Mouse (Mus musculus) neural tube, embryonic 14.5 days (tissue): ENCODE results near the gene Morn3. TPM values are rescaled to one million over a fixed set of nuclear protein-coding genes. Genes with fewer than 3 reads are reported as not detected.
A peak's percentile ranks its signal among the peaks of the same experiment; 100 is the strongest.

Experiments used
- ATAC-seq: fragments of 200-750 bp; cut with Nextera tagmentation; 2 replicates; pipeline ENCODE4 v1.8.0; 2017; ENCODE audit warnings: low read depth, mild to moderate bottlenecking, moderate TSS enrichment, moderate library complexity
- H3K27ac ChIP-seq: fragments of 300-500 bp; sonication (generic); 2 replicates; pipeline ENCODE4 v1.5.1; 2014; ENCODE audit warnings: low read depth, mild to moderate bottlenecking, control low read depth, low read length, moderate library complexity, mixed read lengths
- H3K27me3 ChIP-seq: fragments of 300-500 bp; sonication (generic); 2 replicates; pipeline ENCODE4 v1.6.1; 2014; ENCODE audit warnings: low read length; ENCODE audit not compliant: control insufficient read depth, insufficient read depth
- H3K36me3 ChIP-seq: fragments of 300-500 bp; sonication (generic); 2 replicates; pipeline ENCODE4 v1.6.1; 2014; ENCODE audit warnings: low read length, mixed read lengths; ENCODE audit not compliant: control insufficient read depth, insufficient read depth
- H3K4me1 ChIP-seq: fragments of 300-500 bp; sonication (generic); 2 replicates; pipeline ENCODE4 v1.6.1; 2014; ENCODE audit warnings: low read length; ENCODE audit not compliant: control insufficient read depth, insufficient read depth
- H3K4me2 ChIP-seq: fragments of 300-500 bp; sonication (generic); 2 replicates; pipeline ENCODE4 v1.6.1; 2014; ENCODE audit warnings: mild to moderate bottlenecking, low read depth, low read length, control low read depth
- H3K4me3 ChIP-seq: fragments of 300-500 bp; sonication (generic); 2 replicates; pipeline ENCODE4 v1.5.1; 2014; ENCODE audit warnings: low read depth, low read length, control low read depth, mixed read lengths
- H3K9ac ChIP-seq: fragments of 300-500 bp; sonication (generic); replicated peaks from 2 replicates; pipeline ENCODE4 v1.6.1; 2014; ENCODE audit warnings: low read depth, mild to moderate bottlenecking, control low read depth, low read length, mixed read lengths
- H3K9me3 ChIP-seq: fragments of 300-500 bp; sonication (generic); 2 replicates; pipeline ENCODE4 v1.6.1; 2016; ENCODE audit warnings: low read length; ENCODE audit not compliant: control insufficient read depth
- WGBS: fragments of 180-500 bp; shearing (Covaris S2); extraction: QIAGEN DNeasy Blood & Tissue Kit; methylation state at CpG from one replicate; pipeline ENCODE4 v1.1.7; 2014; 5-methylcytosine and 5-hydroxymethylcytosine counted together
- polyA plus RNA-seq: library from polyadenylated mRNA; unstranded; fragments of >200 nt; fragmentation: Nextera tagmentation; extraction: Ambion mirVana; gene quantifications from 2 replicates; pipeline ENCODE4 v1.2.1, GENCODE M21; 2014

Gene Morn3
- polyA plus RNA-seq, 1 experiment from 2014 or later: 0.37 TPM

DNA sequence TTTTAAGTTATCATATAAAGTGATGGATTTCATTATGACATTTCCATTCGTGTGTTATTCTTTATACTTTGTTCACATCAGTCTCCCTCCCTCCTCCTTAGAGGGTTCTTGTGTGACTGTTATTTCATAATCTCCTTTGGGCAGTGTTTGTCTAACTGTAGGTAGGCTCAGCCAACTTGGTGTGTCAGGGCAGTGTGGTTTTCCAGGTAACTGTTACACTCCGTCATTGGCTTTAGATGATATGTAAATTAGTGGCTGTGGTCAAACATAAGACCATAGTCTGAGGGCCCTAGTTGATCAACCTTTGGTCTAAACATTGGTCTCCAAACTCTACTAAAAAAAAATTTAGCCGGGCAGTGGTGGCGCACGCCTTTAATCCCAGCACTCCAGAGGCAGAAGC, 26.4 kb downstream of the Morn3 start:
- no peak for ATAC-seq
- 91% methylated on average over 5 of the region's 5 CpGs for WGBS
- Histone ChIP-seq H3K9ac (no peak overlapping the region), H3K4me2 (no peak overlapping the region), H3K27ac (no peak overlapping the region), H3K4me1 (peaks cover 15% of the 10 kb centered on the region; the same call in 1 of the 2 replicates), H3K36me3 (no peaks in the 10 kb centered on the region), H3K4me3 (no peak overlapping the region), H3K9me3 (no peaks in the 10 kb centered on the region), H3K27me3 (no peaks in the 10 kb centered on the region)

DNA sequence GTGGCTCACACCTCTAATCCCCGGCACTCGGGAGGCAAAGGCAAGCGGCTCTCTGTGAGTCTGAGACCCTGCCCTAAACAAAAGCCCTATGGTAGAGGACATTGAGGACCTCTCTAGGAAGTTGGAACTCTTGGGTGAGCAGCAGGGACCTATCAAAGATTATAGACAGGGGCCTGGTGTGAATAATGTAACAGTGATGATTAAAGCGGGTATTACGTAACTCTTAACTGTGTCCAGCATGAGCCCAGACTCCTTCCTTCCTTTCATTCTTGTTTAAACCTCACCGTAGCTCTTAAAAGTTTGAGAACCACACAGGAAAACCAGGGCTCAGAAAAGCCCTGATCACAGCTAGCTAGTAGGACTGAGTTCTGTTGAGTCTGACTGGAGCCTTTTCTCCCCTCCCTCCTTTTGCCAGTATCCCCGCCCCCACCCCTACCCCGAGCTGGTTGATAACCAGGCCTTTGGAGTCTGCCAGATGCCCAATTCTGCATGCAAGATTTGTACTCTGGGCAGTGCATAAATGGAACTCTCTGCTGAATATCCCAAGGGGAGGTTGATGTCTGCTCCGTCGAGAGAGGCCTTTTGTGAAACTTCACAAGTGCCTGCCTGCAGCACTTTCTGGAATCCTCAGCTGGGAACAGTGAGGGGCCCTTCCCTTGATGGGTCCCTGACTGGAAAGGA, 27.3 kb downstream of the Morn3 start:
- Histone ChIP-seq H3K36me3 (no peaks in the 10 kb centered on the region), H3K27me3 (no peaks in the 10 kb centered on the region), H3K4me3 (no peak overlapping the region), H3K9me3 (no peaks in the 10 kb centered on the region), H3K4me1 (peaks cover 15% of the 10 kb centered on the region; the same call in 1 of the 2 replicates), H3K4me2 (no peak overlapping the region), H3K27ac (peak overlapping the region; percentile 62), H3K9ac (no peak overlapping the region)
- ATAC-seq: no peak
- WGBS: 53% methylated on average over 10 of the region's 10 CpGs

DNA sequence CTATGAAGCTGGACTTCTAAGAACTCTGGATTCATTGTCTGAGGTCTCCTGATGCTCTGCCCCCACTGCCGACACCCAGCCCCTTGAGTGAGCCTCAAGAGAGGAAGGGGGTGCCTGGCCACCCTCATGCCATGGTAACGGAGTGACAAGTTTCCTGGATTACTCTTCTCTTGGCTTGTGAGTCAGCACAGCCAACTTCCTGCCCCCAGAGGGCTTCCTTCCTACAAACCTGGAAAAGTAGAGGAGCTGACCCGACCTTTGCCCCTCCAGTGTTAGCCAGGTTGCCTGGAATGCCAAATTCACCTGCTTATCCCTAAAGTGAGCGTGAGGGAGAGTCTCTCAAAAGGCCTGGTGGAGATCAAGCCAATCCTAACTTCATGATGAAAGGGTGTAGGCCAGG, 29.3 kb downstream of the Morn3 start:
- Histone ChIP-seq H3K36me3 (no peaks in the 10 kb centered on the region), H3K4me2 (no peak overlapping the region)

DNA sequence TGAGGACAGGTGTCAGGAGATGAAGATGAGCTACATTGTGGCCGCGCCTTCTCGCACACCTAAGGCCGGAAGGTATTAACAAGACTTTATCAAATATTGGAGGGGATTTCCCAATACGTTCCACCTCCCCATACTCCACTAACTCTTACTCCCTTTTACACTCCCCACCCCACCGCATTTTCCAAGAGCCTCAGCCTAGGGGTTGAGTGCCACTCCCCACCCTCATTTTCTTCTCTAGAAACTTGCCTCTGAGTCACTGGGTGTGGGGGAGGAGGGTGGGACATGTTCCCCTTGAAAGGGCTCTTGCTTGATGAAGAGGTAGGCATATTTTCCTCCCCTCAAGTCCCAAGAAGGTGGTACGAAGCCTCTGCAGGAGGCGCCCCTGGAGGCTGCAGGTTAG, 30.9 kb downstream of the Morn3 start:
- no peak overlapping the region for H3K27ac ChIP-seq

More for the DNA sequence above, 29.3 kb downstream of the Morn3 start:
- Histone ChIP-seq H3K4me1 (peaks cover 15% of the 10 kb centered on the region; the same call in 1 of the 2 replicates), H3K4me3 (no peak overlapping the region), H3K9ac (no peak overlapping the region), H3K9me3 (no peaks in the 10 kb centered on the region), H3K27ac (no peak overlapping the region), H3K27me3 (no peaks in the 10 kb centered on the region)
- WGBS: 91% methylated on average over 4 of the region's 4 CpGs
- ATAC-seq: no peak

DNA sequence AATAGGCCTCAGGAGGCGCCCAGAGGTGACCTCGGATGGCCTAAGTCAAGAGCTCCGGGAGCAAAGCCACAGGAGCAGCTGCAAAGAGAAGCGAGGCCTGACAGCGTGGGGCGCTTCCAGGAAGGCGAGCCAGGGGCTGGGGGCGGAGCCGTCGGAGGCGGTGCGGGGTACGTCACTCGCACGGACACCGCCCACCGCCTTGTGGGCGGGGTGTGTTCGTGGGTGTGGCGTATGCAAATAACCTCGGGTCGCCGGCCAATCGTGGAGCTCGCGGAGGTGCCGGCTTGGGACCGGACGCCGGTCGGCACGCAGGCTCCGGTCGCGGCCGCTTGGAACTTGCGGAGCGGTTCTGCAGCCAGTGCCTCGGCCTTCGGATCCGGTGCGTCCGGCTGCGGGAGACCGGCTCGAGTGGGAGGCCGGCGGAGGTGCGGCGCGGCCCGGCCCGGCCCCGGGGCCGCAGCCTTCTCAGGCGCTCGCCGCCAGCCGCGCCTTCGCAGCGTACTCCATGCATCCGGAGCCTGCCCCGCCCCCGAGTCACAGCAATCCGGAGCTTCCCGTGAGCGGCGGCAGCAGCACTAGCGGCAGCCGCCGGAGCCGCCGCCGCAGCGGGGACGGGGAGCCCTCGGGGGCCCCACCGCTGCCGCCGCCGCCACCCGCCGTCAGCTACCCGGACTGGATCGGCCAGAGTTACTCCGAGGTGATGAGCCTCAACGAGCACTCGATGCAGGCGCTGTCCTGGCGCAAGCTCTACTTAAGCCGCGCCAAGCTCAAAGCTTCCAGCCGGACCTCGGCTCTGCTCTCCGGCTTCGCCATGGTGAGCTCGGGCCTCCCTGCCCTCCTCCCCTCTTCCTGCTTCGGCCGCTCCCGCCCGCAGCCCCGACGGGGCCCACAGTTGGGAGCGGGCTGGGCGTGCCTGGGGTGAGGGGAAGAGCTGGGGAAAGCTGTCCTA, 31.8 kb downstream of the Morn3 start, which contains the start of gene Orai1:
Gene Orai1, plus strand, starts transcription at position 322 of the 949 bp plus-strand sequence.
- H3K4me2 ChIP-seq: peak within 1 kb of the TSS; percentile 49
- peak within 1 kb of the TSS; percentile 91 for H3K27ac ChIP-seq
- H3K9me3 ChIP-seq: no peaks in the 10 kb centered on the region
- peaks cover 15% of the 10 kb centered on the region; the same call in 1 of the 2 replicates for H3K4me1 ChIP-seq
- no peaks in the 10 kb centered on the region for H3K27me3 ChIP-seq
- ATAC-seq: peak; percentile 94
- H3K4me3 ChIP-seq: peak within 1 kb of the TSS; percentile 60
- WGBS: under 1% methylated on average over 55 of the region's 106 CpGs
- H3K36me3 ChIP-seq: no peaks in the 10 kb centered on the region
- peak within 1 kb of the TSS; percentile 50 for H3K9ac ChIP-seq

More for the DNA sequence above, 30.9 kb downstream of the Morn3 start:
- Histone ChIP-seq H3K4me1 (peaks cover 15% of the 10 kb centered on the region; the same call in 1 of the 2 replicates), H3K4me2 (peak overlapping the region; percentile 49), H3K36me3 (no peaks in the 10 kb centered on the region), H3K9me3 (no peaks in the 10 kb centered on the region), H3K27me3 (no peaks in the 10 kb centered on the region), H3K4me3 (peak overlapping the region; percentile 60), H3K9ac (peak overlapping the region; percentile 50; the same call in 1 of the 2 replicates)
- 25% methylated on average over 8 of the region's 8 CpGs for WGBS
- ATAC-seq: no peak

DNA sequence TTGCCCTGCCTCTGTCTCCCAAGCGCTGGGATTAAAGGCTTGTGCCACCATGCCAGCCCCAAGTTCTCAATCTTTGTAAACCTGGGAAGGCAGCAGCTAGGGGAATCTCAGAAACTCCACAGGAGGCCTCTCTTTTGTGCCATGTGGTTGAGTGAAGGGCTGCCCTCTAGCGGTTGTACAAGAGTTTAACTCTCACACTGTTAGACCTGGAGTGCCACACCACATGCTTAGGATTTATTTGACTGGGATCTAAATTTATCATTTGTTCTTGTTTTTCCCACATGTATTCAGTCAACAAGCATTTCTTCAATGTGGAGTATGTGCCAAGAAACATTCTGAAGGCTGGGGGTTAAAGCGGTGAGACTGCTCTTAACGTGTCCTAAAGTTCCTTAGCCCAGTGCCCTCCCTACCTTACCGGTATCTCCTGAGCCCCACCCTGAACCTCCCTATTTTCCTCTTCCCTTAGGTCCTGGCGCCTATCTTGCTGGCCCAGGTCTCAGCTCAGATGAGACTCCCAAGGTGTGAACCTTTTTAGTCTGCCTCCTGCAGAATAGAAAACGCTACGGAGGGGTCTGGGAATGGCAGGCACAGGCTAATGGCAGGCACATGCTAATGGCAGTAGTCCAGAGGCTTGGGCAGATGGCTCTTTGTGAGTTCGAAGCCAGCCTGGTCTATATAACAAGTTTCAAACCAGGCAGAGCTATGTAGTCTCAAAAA, 33.1 kb downstream of the Morn3 start:
- H3K9ac ChIP-seq: no peak overlapping the region
- ATAC-seq: no peak
- 62% methylated on average over 9 of the region's 9 CpGs for WGBS
- H3K36me3 ChIP-seq: no peaks in the 10 kb centered on the region
- no peak overlapping the region for H3K27ac ChIP-seq
- no peaks in the 10 kb centered on the region for H3K27me3 ChIP-seq
- no peaks in the 10 kb centered on the region for H3K9me3 ChIP-seq
- H3K4me3 ChIP-seq: no peak overlapping the region
- H3K4me1 ChIP-seq: peaks cover 9% of the 10 kb centered on the region; the same call in 1 of the 2 replicates
- no peak overlapping the region for H3K4me2 ChIP-seq

DNA sequence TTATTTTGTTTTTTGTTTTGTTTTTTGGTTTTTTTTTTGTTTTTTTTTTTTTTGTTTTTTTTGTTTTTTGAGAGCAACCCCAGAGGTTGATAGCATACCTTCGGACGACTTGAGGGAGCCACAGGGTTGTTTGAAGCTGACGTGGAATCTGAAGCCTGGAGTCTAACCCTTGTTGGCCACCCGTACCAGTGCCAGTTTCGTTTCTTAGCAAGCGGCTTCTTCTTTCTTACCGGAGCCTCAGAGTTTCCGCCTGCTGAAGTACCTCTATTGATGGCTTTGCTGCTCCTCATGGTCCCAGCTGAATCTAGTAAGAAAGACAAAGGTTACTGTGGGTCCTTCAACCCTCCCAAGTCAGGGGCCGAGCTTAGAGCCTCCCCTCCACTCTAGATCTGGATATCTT, 35.1 kb downstream of the Morn3 start:
- ATAC-seq: no peak
- Histone ChIP-seq H3K27me3 (no peaks in the 10 kb centered on the region), H3K4me2 (no peak overlapping the region), H3K4me3 (no peak overlapping the region), H3K36me3 (no peaks in the 10 kb centered on the region), H3K9me3 (no peaks in the 10 kb centered on the region), H3K27ac (no peak overlapping the region), H3K9ac (no peak overlapping the region), H3K4me1 (peaks cover 5% of the 10 kb centered on the region; the same call in 1 of the 2 replicates)
- 93% methylated on average over 9 of the region's 9 CpGs for WGBS

GRCm38 (mm10) chr5:123010806-123011205, 36.0 kb downstream of the Morn3 start:
- no peak overlapping the region for H3K4me3 ChIP-seq
- H3K27ac ChIP-seq: no peak overlapping the region
- H3K9me3 ChIP-seq: no peaks in the 10 kb centered on the region
- no peaks in the 10 kb centered on the region for H3K36me3 ChIP-seq
- H3K27me3 ChIP-seq: no peaks in the 10 kb centered on the region
- no peak for ATAC-seq
- H3K4me1 ChIP-seq: 0 out of 2 replicates have a peak, but pooled peaks cover 2% of the 10 kb centered on the region
- H3K4me2 ChIP-seq: no peak overlapping the region
- WGBS: 93% methylated on average over 6 of the region's 6 CpGs
- no peak overlapping the region for H3K9ac ChIP-seq
